Mouse (Mus musculus) adrenal gland, postnatal 10 days (tissue): ENCODE data around the gene Mrps27. TPM values are rescaled to one million over a fixed set of nuclear protein-coding genes. Genes with fewer than 3 reads are reported as not detected.
A peak's percentile ranks its signal among the peaks of the same experiment; 100 is the strongest.
"Not testable (repeated sequence)": the region's sequence is repeated elsewhere in the genome, so short reads cannot be mapped to it uniquely, and the experiment has no call there.

Experiments
- DNase-seq: peaks from one replicate; pipeline ENCODE4 v3.0.0; 2021; ENCODE audit warnings: mixed read lengths
- long read RNA-seq, 2 experiments: library from polyadenylated mRNA; stranded (forward); transcript quantifications; one replicate each; pipeline ENCODE4 v2.0.0; 2021
- total RNA-seq, 2 experiments: library from RNA; stranded (reverse); gene quantifications; 2 replicates each; pipeline ENCODE4 v1.2.3; 2021

Gene Mrps27
- total RNA-seq, result 10 to 100 TPM; 51.6 to 56.7 TPM
- long read RNA-seq, experiment 1, transcript Mrps27-201 (11 exons, 1,849 nt), result major isoform, 134 of 152 reads
- long read RNA-seq, experiment 1, partial matches to known transcripts, result 8 of 152 reads
- long read RNA-seq, experiment 1, other reads (novel, unspliced or antisense), result 10 of 152 reads
- long read RNA-seq, experiment 2, transcript Mrps27-201 (11 exons, 1,849 nt), result major isoform, 72 of 82 reads
- long read RNA-seq, experiment 2, partial matches to known transcripts, result 4 of 82 reads
- long read RNA-seq, experiment 2, other reads (novel, unspliced or antisense), result 6 of 82 reads

- DNase-seq, result peak; percentile 99
These were observed at the start of gene Mrps27, which contains the start of gene Ptcd2 for GRCm38 (mm10) chr13:99344599-99345575. TSS of gene Mrps27 (plus strand) at chr13:99344786. TSS of gene Ptcd2 (minus strand) at chr13:99344705.

- no peak for DNase-seq
These were observed 44.7 kb upstream of the Mrps27 start for GRCm38 (mm10) chr13:99299921-99300320.

- DNase-seq, result no peak
These were observed 40.7 kb upstream of the Mrps27 start for GRCm38 (mm10) chr13:99303846-99304245.

- DNase-seq, result peak; percentile 50
These were observed 40.2 kb upstream of the Mrps27 start for GRCm38 (mm10) chr13:99304365-99304764.

GRCm38 (mm10) chr13:99305186-99305585 lies 39.4 kb upstream of the Mrps27 start:
- no peak for DNase-seq

GRCm38 (mm10) chr13:99306164-99306563 lies 38.4 kb upstream of the Mrps27 start:
- DNase-seq, result no peak

GRCm38 (mm10) chr13:99307930-99308359 lies 36.6 kb upstream of the Mrps27 start:
- peak; percentile 47 for DNase-seq

- DNase-seq, result no peak
These were observed 36.2 kb upstream of the Mrps27 start for GRCm38 (mm10) chr13:99308393-99308792.

GRCm38 (mm10) chr13:99314098-99314497 lies 30.5 kb upstream of the Mrps27 start:
- DNase-seq, result no peak

- no peak for DNase-seq
These were observed 29.9 kb upstream of the Mrps27 start for GRCm38 (mm10) chr13:99314657-99315181.

- peak; percentile 33 for DNase-seq
These were observed 28.2 kb upstream of the Mrps27 start for GRCm38 (mm10) chr13:99316366-99316765.

GRCm38 (mm10) chr13:99317058-99317457 lies 27.5 kb upstream of the Mrps27 start:
- peak; percentile 74 for DNase-seq

GRCm38 (mm10) chr13:99320453-99320852 lies 24.1 kb upstream of the Mrps27 start:
- DNase-seq, result no peak

GRCm38 (mm10) chr13:99322915-99323314 lies 21.7 kb upstream of the Mrps27 start:
- DNase-seq, result not testable (repeated sequence)

GRCm38 (mm10) chr13:99323632-99324336 lies 20.8 kb upstream of the Mrps27 start:
- no peak for DNase-seq

GRCm38 (mm10) chr13:99324337-99324685 lies 20.3 kb upstream of the Mrps27 start:
- DNase-seq, result not testable (repeated sequence)

- no peak for DNase-seq
These were observed 13.3 kb upstream of the Mrps27 start for GRCm38 (mm10) chr13:99331255-99331654.

- no peak for DNase-seq
These were observed 7.1 kb upstream of the Mrps27 start for GRCm38 (mm10) chr13:99337510-99337909.

GRCm38 (mm10) chr13:99341504-99341903 lies 3.1 kb upstream of the Mrps27 start:
- no peak for DNase-seq

- peak; percentile 26 for DNase-seq
These were observed 549 bp upstream of the Mrps27 start for GRCm38 (mm10) chr13:99343876-99344598.

GRCm38 (mm10) chr13:99350009-99350408 lies 5.4 kb downstream of the Mrps27 start:
- DNase-seq, result no peak
